Mouse (Mus musculus) liver, adult 10 weeks (tissue): Measurements from ENCODE around the gene Gcfc2. TPM values are rescaled to one million over a fixed set of nuclear protein-coding genes. Genes with fewer than 3 reads are reported as not detected.

Source experiments
- polyA plus RNA-seq: library from polyadenylated mRNA; stranded (reverse); fragments of 350-450 nt; fragmentation: Illumina TruSeq; extraction: RNeasy Lipid Tissue Mini Kit (QIAGEN cat#74804); gene quantifications from one replicate; pipeline ENCODE4 v1.2.3, GENCODE M21; 2014; ENCODE audit warnings: low read depth, low replicate concordance

Gene Gcfc2
- polyA plus RNA-seq: 6.1 TPM

DNA sequence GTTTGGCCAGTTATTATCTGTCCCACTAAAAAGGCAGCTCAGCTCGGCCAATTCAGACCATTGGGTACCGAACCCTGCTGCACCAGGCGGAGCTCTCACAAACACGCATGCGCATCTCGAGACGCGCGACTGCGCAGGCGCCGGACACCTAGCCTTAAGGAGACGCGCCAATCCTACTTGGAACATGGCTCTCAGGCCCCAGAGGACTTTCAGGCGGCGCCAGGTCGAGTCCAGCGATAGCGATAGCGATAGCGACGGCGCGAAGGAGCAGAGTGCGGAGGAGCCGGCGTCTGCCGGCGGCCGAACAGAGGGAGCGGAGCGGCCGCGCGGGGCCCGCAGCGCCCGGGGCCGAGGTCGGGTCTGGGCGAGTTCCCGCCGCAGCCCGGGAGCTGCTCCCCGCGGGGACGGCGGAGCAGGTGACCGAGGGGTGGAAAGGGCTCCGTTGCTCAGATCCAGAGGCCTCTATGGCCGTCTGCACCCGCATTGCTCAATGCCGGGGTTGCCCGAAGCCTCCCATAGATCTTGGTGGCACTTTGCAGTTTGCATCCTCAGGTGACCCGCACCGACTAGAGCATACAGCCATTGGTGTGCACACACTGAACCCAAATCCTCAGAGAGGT lies at the start of gene Gcfc2:
Gene Gcfc2, plus strand, starts transcription at position 147 of the 620 bp plus-strand sequence.

DNA sequence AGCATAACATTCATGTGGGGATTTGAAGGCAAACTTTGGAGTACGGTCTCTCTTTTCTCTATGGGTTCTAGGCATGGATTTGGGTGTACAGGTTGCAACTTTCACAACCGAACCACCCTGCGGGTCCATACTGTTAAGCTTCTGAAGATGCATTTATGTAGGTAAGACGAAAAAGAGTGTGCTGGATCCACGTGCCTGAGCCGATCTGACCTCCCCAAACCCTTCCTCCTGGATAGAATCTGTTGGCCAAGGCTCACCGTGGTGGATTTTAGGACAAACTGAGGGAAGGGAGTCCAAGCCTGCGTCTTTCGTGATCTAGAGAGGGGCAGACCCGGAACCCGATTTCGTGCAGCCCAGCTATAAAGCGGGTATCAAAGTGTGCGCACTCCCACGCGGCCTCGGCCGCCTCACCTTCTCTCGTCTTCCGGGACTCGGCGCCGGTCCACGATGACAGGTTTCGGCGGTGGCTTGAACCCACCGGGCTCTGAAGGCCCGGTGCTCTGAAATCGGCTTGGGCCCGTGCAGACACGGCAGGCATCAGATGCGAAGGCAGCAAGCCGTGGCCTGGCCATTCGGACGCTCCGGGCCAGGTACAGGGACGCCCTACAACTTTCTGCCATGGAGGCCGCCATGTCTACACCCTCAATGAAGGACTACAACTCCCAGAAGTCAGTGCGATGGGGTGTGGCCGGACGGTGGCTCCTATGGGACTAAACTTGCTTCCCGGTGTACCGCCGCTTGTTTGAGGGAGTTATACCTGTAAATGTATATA lies 42.0 kb downstream of the Gcfc2 start, which contains the start of gene Mrpl19:
Gene Mrpl19, minus strand, starts transcription at position 663 of the 772 bp plus-strand sequence.

Other genes starting within 250 kb of the Gcfc2 start
- gene Mrpl19, start 42.3 kb downstream of the Gcfc2 start, polyA plus RNA-seq: 8.4 TPM
- gene Eva1a, start 117.4 kb downstream of the Gcfc2 start, polyA plus RNA-seq: 76.8 TPM